Mouse (Mus musculus) adrenal gland, adult 8-10 months (tissue): ENCODE measurements around the gene Rptor. TPM values are rescaled to one million over a fixed set of nuclear protein-coding genes. Genes with fewer than 3 reads are reported as not detected.
A peak's percentile ranks its signal among the peaks of the same experiment; 100 is the strongest.

ENCODE experiments used
- DNase-seq: peaks from one replicate; pipeline ENCODE4 v3.0.0; 2022
- total RNA-seq, 4 experiments: library from RNA; stranded (reverse); gene quantifications; 2 replicates each; pipeline ENCODE4 v1.2.4; 2022

Rptor gene
- total RNA-seq, 4 experiments from 2014 or later: 57.6 to 74.5 (median 59.9) TPM

GRCm38 (mm10) chr11:119907711-119908110 is 305.0 kb downstream of the Rptor start:
- DNase-seq: no peak

- DNase-seq: no peak
Observed at GRCm38 (mm10) chr11:119909436-119909835, 306.7 kb downstream of the Rptor start.

GRCm38 (mm10) chr11:119912845-119913244 is 310.1 kb downstream of the Rptor start:
- DNase-seq: no peak

GRCm38 (mm10) chr11:119913291-119913934 is 310.7 kb downstream of the Rptor start, which contains the start of gene Chmp6:
Gene Chmp6 (plus strand): TSS chr11:119913441.
- peak; percentile 75 for DNase-seq

GRCm38 (mm10) chr11:119913935-119914314 is 311.2 kb downstream of the Rptor start:
- no peak for DNase-seq

GRCm38 (mm10) chr11:119914381-119914780 is 311.7 kb downstream of the Rptor start:
- no peak for DNase-seq

- DNase-seq: no peak
Observed at GRCm38 (mm10) chr11:119915666-119916065, 313.0 kb downstream of the Rptor start.

GRCm38 (mm10) chr11:119916102-119916790 is 313.5 kb downstream of the Rptor start:
- DNase-seq: peak; percentile 56

GRCm38 (mm10) chr11:119916834-119917469 is 314.2 kb downstream of the Rptor start:
- no peak for DNase-seq

GRCm38 (mm10) chr11:119918521-119918920 is 315.8 kb downstream of the Rptor start:
- DNase-seq: no peak

- DNase-seq: no peak
Observed at GRCm38 (mm10) chr11:119919432-119919831, 316.7 kb downstream of the Rptor start.

GRCm38 (mm10) chr11:119919897-119920296 is 317.2 kb downstream of the Rptor start:
- DNase-seq: no peak

GRCm38 (mm10) chr11:119920668-119921067 is 318.0 kb downstream of the Rptor start:
- DNase-seq: no peak

- DNase-seq: no peak
Observed at GRCm38 (mm10) chr11:119925176-119925575, 322.5 kb downstream of the Rptor start.

- DNase-seq: no peak
Observed at GRCm38 (mm10) chr11:119926762-119927161, 324.1 kb downstream of the Rptor start.

- no peak for DNase-seq
Observed at GRCm38 (mm10) chr11:119928023-119928681, 325.4 kb downstream of the Rptor start.

- DNase-seq: no peak
Observed at GRCm38 (mm10) chr11:119929603-119930265, 327.0 kb downstream of the Rptor start.

- DNase-seq: no peak
Observed at GRCm38 (mm10) chr11:119931809-119932208, 329.1 kb downstream of the Rptor start.

GRCm38 (mm10) chr11:119933142-119933541 is 330.4 kb downstream of the Rptor start:
- no peak for DNase-seq

GRCm38 (mm10) chr11:119933819-119934583 is 331.3 kb downstream of the Rptor start:
- DNase-seq: no peak

- no peak for DNase-seq
Observed at GRCm38 (mm10) chr11:119934773-119935172, 332.1 kb downstream of the Rptor start.

- DNase-seq: peak; percentile 50
Observed at GRCm38 (mm10) chr11:119935457-119935856, 332.8 kb downstream of the Rptor start.
